Mouse (Mus musculus) left cerebral cortex, adult 11 months (tissue): ENCODE measurements around the gene Zdhhc13.

Source experiments
- DNase-seq: peaks from one replicate; pipeline ENCODE4 v3.0.0; 2022; ENCODE audit warnings: low spot score

Gene Zdhhc13

GRCm38 (mm10) chr7:48842353-48842752 is 53.5 kb downstream of the Zdhhc13 start:
- no peak for DNase-seq

GRCm38 (mm10) chr7:48843541-48843940 is 54.7 kb downstream of the Zdhhc13 start:
- DNase-seq, result no peak

GRCm38 (mm10) chr7:48845213-48845973 is 56.6 kb downstream of the Zdhhc13 start:
- DNase-seq, result no peak

- DNase-seq, result no peak
These were observed 58.0 kb downstream of the Zdhhc13 start for GRCm38 (mm10) chr7:48846755-48847154.

GRCm38 (mm10) chr7:48847820-48848650 is 59.2 kb downstream of the Zdhhc13 start, which contains the start of gene Csrp3:
Gene Csrp3 (minus strand): TSS chr7:48848033.
- no peak for DNase-seq

- DNase-seq, result no peak
These were observed 62.8 kb downstream of the Zdhhc13 start for GRCm38 (mm10) chr7:48851529-48852104.

GRCm38 (mm10) chr7:48853496-48853895 is 64.7 kb downstream of the Zdhhc13 start:
- no peak for DNase-seq

- DNase-seq, result no peak
These were observed 66.7 kb downstream of the Zdhhc13 start for GRCm38 (mm10) chr7:48855461-48855860.

- no peak for DNase-seq
These were observed 69.5 kb downstream of the Zdhhc13 start for GRCm38 (mm10) chr7:48858257-48858656.

GRCm38 (mm10) chr7:48859362-48859761 is 70.6 kb downstream of the Zdhhc13 start:
- no peak for DNase-seq

GRCm38 (mm10) chr7:48860948-48861347 is 72.1 kb downstream of the Zdhhc13 start:
- DNase-seq, result no peak

GRCm38 (mm10) chr7:48861796-48862195 is 73.0 kb downstream of the Zdhhc13 start:
- DNase-seq, result no peak

GRCm38 (mm10) chr7:48864199-48864598 is 75.4 kb downstream of the Zdhhc13 start:
- DNase-seq, result no peak

- no peak for DNase-seq
These were observed 76.1 kb downstream of the Zdhhc13 start for GRCm38 (mm10) chr7:48864671-48865458.

GRCm38 (mm10) chr7:48867576-48867975 is 78.8 kb downstream of the Zdhhc13 start:
- DNase-seq, result no peak

GRCm38 (mm10) chr7:48870144-48870543 is 81.3 kb downstream of the Zdhhc13 start:
- DNase-seq, result no peak

- no peak for DNase-seq
These were observed 81.9 kb downstream of the Zdhhc13 start for GRCm38 (mm10) chr7:48870579-48871180.

- no peak for DNase-seq
These were observed 82.5 kb downstream of the Zdhhc13 start for GRCm38 (mm10) chr7:48871292-48871691.

- DNase-seq, result no peak
These were observed 86.3 kb downstream of the Zdhhc13 start for GRCm38 (mm10) chr7:48875096-48875495.

- peak; percentile 42 for DNase-seq
These were observed 87.7 kb downstream of the Zdhhc13 start for GRCm38 (mm10) chr7:48876526-48876925.
